Mouse (Mus musculus): Measurements from ENCODE around the gene Cnnm3.
A peak's percentile ranks its signal among the peaks of the same experiment; 100 is the strongest.

- TF ChIP-seq POLR2A (IDR thresholded peaks at IDR 0.05; ENCODE audit: borderline replicate concordance, control insufficient read depth, low read depth, low read length) (peak; percentile 58), CTCF (IDR thresholded peaks at IDR 0.05; ENCODE audit: control insufficient read depth, insufficient read depth, low read length) (peak; percentile 33; the same call in 1 of the 2 replicates)
Measured at GRCm38 (mm10) chr1:36471181-36472105, 40.2 kb upstream of the Cnnm3 start, which contains the start of gene Cnnm4.
